Mouse (Mus musculus) small intestine, adult 2 months (tissue): ENCODE data around the gene Zfp185.

Experiments used
- CTCF ChIP-seq: fragments of 200-500 bp; IDR thresholded peaks from 2 replicates; pipeline ENCODE4 v1.5.1; 2012; ENCODE audit warnings: low read depth, mild to moderate bottlenecking, control low read depth, inconsistent platforms, low read length, moderate library complexity, mixed read lengths; ENCODE audit not compliant: insufficient replicate concordance, insufficient read length; ENCODE audit errors: extremely low read depth
- POLR2A ChIP-seq: fragments of 200-500 bp; IDR thresholded peaks from 2 replicates; pipeline ENCODE4 v1.6.1; 2012; ENCODE audit warnings: low read depth, mild to moderate bottlenecking, control low read depth, inconsistent platforms, low read length, moderate library complexity

DNA sequence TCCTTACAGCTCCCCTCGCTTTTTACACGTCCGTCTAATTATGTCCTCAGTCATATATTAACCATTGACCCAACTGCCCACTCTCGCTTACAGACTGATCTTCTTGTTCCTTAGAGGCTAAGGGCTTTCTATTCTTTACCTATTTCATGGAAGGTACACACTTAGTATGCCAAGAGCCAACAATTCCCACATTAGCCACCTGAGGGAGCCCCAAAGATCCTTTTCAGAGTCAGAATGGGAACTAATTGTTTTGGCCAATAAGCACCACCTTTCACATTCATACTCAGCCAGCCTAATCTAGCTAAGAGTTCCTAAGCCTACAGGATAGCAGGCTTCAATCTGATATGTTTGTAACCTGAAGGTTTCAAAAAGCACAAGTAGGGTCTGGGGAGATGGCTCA lies 26.7 kb upstream of the Zfp185 start:
- TF ChIP-seq CTCF (no peak), POLR2A (no peak)
